Mouse (Mus musculus): Measurements from ENCODE around the gene Spon2.

DNA sequence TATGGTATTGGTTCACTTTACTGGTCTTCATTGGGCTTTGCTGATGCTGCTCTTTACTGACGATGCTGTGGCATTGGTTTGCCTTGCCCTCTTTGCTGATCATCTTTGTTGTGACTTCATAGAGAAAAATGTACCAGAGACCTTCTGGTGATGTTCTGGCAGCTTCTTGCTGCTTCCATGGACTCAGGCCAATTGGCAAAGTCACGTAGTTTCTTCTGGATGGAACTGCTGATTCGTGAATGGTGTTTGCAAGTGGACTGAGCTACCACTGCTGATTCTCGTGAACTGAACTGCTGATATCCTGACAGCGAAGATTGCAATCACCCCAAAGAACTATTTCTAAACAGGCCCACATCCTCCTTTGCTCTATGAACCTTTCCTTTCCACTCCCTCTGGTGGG is 36.2 kb upstream of the Spon2 start:
- TF ChIP-seq EP300 (IDR thresholded peaks at IDR 0.05) (no peak), CTCF (IDR thresholded peaks at IDR 0.05) (no peak)

Measured in lung, postnatal 0 days (tissue).